Mouse (Mus musculus): ENCODE measurements around the gene Mipol1. TPM values are rescaled to one million over a fixed set of nuclear protein-coding genes. Genes with fewer than 3 reads are reported as not detected.

Gene Mipol1
- total RNA-seq, 1 experiment from 2014 or later = 13.1 TPM

DNA sequence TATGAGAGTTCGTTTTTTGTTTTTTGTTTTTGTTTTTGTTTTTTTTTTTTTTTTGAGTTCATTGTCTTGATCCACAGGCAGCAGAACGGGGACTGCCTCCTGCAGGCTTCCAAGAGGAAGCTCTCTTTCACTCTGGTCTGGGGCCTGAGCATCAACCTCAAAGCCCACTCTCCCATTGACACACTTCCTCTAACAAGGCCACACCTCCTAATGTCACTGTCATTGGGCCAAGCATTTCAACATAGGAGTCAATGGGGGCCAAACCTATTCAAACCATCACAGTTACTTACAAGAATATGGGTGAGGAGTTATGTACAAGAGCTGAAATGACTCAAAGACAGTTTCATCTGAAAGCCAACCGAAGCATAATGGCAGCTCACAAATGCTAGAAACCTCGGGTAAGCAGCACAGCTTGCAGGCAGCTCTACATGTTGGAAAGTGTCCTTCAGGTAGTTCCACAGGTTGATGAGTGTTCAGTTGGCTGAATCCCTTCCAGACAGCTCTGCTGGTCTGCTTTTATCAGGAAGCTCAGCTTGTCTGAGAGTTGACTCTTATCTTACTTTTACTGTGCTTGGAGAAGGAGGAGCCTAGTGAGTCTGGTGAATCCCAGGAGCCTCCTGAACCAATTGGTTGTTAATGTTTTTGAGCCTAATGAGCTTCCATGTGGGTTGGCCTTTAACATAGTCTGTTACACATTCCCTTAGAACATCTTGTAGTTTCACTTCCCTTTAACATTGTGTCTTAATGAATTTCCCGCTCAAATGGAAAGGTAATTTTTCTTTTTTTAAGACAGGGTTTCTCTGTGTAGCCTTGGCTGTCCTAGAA lies 13.7 kb downstream of the Mipol1 start:
- DNase-seq = no peak

- no peak for DNase-seq
Measured at GRCm38 (mm10) chr12:57258572-57258971, 28.3 kb downstream of the Mipol1 start.

DNA sequence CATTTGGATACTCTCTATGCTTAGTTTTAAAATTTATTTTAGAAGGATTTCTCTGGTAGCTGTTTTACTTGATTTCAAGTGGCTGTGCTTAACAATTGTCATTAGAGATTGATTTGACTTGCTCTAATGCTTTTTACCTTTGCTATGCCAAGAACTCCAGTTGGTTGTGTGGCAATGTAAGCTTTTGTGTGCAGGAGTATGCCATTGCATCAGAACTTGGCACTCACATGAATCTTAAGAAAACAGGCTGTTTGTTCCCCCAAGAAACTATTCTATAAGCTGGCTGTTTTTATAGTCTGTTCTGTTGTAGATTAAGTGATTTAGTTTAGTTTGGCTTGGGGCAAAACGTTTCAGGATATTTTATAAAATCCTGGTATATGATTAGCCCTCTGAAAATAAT lies 45.2 kb downstream of the Mipol1 start:
- DNase-seq = no peak

DNA sequence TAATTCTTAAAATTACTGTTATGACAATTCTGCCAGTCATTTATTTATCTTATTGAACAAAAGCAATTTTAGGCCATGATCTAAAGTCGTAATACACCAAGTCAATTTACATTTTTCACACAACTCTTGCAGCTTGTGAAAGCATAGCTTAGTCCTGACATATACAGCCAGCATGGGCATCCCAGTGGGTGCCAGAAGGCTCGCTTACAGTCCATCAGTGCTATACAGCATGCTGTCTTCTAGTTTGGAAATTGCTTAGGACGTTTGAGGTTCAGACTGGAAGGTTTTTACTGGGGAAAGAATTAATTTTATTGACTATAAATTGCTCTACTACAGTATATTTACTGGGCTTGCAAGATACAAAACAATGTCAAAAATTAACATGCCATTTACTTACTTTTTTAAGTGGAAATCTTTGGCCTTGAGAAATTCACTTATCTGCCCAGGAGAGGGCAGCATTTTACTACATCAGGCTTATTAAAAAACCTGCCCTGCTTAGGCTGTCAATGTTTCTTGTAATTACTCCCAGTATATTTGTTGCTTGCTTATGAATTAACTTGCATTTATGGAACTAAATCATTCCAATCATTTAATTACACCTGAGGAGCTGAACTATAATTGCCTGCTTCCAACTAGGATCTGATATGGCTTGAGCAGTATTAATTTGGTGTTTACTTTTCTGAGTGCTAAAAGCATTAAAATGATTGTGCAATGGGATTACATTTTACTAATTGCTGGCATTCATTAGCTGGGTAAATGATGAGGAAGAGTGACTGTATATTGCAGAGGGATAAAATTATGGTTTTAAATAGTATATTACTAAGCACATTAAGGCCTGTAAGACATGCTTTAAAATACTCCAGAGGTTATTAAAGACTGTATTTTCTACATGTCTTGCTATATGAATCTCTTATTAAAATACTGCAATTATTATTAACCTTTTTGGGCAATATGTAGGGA lies 51.2 kb downstream of the Mipol1 start:
- no peak for DNase-seq

DNA sequence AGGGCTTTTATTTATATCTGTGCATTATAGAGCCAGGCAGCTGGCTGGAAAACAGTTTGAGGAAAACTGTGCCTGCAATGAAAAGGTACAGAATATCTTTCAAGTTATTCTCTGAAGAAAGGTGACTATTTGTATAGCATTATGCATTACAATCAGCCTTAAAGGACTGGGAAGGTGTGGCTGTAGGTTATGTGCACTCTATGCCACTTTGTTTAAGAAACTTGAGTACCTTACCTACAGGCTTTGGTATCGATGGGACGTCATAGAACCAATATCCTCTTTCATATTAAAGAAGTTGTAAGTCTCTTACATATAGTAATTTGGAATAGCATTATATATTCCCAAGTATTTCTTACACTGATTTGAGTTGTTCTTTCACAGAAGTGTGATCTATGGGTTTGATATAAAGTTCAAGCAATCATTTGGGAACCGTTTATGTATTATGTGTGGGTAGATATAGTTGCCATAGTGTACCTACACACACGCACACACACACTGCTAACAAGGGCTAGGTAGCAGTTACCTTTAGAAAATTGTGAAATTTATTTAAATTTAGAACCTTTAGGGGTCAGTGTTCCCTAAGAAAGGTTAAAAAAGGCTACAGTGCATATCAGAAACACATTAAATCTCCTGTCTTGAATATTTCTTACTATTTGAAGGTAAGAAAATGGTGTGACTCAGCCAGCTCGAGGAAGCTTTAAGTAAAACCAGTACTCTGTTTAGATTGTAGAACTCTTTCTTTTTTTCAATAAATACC lies 55.3 kb downstream of the Mipol1 start:
- DNase-seq = no peak

DNA sequence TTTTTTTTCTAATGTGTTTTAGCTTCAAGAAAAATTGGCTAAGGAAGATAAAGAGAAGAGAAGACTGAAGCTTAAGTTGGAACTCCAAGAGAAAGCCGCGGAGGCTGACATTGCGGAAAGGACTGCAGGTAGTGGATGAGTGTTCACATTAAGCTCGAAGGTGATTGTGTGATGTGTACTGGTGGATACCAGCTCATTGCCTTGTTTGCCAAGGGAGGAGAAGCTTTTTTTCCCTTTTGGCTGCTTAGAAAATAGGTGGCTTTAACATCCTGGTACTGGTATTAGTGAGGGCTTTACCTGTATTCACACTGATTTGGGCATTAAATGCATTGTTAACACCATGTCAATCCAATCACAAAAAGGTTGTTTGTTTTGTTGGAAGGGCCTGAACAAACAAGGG lies 77.1 kb downstream of the Mipol1 start:
- no peak for DNase-seq

DNA sequence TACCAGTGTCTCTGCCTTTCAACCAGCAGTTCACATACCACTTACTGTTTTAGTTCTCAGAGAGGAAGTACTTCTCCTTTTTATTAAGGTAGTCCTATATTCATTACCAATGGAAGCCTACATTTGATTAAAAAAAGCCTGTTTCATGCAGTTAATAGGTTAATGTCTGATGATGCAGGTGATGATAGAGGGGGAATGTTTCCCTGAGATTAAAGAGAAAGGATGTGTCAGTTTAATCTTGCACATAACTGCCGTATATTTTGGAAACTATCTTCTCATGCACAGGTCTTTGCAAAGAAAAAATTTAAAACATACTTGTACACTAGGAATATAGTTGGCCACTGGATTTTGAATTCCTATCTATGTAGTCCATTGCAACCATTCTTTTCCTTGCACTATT lies 77.5 kb downstream of the Mipol1 start:
- DNase-seq = no peak

DNA sequence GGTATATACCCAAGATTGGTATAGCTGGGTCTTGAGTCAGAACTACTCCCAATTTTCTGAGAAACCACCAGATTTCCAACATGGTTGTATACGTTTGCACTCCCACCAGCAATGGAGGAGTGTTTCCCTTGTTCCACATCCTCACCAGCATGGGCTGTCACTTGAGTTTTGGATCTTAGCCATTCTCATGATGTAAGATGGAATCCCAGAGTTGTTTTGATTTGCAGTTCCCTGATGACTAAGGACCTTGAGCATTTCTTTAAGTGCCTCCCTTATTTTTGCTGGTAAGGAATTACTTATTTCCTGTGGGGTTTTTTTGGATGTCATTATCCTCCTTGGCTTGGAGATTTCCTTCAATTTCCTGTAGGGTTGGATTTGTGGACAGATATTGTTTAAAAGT lies 108.8 kb downstream of the Mipol1 start:
- DNase-seq = no peak

DNA sequence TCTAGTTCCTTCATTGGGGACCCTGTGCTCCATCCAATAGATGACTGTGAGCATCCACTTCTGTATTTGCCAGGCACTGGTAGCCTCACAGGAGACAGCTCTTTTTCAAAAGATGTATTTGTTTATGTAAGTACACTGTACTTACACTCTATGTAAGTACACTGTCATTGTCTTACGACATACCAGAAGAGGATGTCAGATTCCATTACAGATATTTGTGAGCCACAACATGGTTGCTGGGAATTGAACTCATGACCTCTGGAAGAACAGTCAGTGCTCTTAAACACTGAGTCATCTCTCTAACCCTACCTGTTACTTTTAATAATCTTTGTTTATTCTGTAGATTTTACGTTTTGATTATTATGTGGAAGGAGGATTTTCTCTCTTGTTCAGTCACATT lies 109.9 kb downstream of the Mipol1 start:
- DNase-seq = no peak

DNA sequence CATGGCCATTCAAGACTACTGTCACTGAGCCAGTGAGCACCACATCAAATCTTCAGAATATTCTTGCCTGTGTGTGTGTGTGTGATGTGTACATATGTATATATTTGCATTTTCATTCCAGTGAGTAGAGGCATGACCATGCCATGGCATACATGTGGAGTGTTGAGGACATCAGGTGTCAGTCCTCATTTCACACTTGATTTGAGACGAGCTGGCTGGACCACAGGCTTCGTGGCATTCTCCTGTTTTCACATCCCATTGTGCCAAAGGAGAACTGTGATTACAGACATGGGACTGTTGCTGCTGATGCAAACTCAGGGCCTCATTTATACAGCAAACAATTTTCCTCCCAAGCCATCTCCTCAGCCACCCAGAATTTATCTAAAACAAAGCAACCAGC lies 132.5 kb downstream of the Mipol1 start:
- no peak for DNase-seq

- no peak for DNase-seq
Measured at GRCm38 (mm10) chr12:57364027-57364426, 133.8 kb downstream of the Mipol1 start.

- no peak for DNase-seq
Measured at GRCm38 (mm10) chr12:57371790-57372547, 141.7 kb downstream of the Mipol1 start.

DNA sequence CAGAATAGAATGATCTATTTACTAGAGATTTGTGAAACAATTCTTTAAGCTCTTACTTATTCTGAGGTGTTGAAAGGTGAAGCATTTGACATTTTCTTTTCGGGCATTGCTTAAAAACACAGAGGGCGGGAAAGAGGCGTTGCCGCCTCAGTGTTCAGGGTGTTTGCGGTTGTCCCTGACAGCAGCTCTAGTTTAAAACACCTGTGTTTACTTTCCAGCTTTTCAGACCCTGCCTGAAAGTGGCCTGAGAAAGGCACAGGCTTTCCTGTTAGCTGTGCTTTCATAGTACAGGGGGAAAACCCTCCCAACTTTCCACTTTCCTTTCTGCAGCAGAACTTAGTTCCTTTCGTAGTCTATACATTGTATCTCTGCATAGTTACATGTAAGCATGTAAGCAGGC lies 152.6 kb downstream of the Mipol1 start:
- DNase-seq = no peak

DNA sequence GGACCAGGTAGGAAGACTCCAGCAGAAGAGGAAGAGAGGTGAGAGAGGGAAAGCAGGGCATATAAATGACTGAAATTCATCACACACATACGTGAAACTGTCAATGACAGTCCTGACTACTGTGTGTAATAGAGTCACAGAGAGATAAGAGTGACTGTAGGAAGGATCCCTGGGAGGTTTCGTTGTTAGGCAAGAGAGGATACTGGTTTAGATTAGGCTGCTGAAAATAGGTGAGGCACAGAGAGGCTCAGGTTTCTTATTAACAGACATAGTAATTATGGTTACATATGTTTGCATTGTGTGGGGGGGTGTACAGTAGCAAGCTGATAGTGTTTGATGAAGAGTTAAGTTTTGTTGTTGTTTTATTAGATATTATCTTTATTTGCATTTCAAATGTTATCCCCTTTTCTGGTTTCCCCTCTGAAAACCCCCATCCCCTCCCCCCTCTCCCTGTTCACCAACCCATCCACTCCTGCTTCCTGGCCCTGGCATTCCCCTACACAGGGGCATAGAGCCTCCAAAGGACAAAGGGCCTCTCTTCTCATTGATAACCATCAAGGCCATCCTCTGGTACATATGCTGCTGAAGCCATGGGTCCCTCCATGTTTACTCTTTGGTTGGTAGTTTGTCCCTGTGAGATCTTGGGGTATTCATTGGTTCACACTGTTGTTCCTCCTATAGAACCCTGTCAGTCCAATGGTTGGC lies 157.5 kb downstream of the Mipol1 start:
- no peak for DNase-seq

DNA sequence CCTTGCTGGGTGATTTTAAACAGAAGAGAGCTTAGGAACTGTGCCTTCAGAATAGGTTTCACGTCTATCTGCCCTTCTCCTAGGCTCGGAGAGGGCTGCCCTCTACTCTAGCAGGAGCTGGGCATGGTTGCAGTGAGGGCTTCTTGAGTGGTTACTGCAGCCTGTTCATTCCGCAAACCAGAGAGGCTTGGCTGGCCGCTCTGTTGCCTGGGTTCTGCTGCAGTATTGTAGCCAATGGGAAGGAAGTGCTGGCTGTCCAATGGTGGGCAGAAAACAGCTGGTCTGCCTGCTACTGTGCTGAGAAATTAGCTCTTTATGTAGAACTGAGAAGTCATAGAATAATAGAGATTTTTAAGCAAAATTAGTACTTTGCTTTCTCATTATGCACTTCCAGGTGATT lies 169.3 kb downstream of the Mipol1 start:
- no peak for DNase-seq

- DNase-seq = no peak
Measured at GRCm38 (mm10) chr12:57400186-57400585, 170.0 kb downstream of the Mipol1 start.

- no peak for DNase-seq
Measured at GRCm38 (mm10) chr12:57401126-57401525, 170.9 kb downstream of the Mipol1 start.

GRCm38 (mm10) chr12:57402360-57402759 lies 172.1 kb downstream of the Mipol1 start:
- DNase-seq = no peak

DNA sequence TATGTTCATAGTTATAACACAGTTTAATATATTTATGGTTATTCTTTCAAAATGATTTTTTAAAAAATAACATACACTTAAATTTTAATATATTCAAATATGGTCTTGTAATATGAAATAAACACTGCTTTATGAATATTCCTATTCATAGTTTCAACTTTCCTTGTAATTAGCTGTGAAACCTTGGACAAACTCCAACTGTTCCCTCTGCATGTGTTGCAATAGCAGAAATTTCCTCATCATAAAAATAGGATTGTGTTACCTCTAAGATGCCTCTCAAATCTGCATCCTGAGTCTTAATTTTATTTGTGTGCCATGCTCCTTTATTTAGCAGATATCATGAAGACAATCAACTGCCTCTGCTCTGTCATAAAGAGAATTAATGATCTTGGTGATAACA lies 179.7 kb downstream of the Mipol1 start:
- DNase-seq = no peak

DNA sequence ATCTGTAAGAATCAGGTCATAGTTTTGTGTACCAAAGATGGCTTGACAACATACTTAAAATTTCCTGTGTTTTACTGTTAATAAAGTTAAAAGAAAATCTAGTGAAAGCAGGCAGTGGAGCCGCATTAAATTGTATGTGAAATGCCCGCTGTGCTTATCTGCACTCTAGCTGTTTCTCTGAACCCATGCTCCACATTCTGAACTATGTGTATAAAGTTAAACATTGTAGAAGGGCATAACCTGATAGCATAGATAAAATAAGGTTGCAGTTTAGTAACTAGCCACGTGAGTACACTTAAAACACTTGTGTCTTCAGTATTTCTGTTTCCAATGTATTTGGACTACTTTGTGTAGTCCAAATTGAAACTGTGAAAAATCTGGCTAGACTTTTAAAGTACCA lies 183.6 kb downstream of the Mipol1 start:
- no peak for DNase-seq

DNA sequence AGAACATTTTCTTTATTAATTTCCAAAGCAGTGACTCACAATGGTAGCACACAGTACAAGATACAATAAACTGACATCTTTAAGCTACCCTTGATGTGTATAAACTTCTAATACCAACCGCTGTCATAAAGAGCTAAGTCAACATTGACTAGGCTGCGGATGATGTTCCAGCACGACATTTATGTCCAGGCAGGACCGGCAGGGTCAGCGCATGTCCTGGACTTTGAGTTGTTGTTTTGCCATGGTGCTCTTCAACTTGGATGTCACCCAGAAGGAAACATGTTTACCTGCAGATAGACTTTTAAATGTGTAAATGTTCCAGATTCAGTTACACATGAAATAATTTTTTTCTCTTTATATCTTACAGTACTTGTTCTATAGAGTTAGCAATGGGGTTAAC lies 194.7 kb downstream of the Mipol1 start:
- DNase-seq = no peak
